Mouse (Mus musculus) MEL (cell line): ENCODE results near the gene Cldn3. TPM values are rescaled to one million over a fixed set of nuclear protein-coding genes. Genes with fewer than 3 reads are reported as not detected.

Experiments
- DNase-seq: peaks from one replicate; pipeline ENCODE4 v3.0.0; 2011; ENCODE audit warnings: low read depth, low spot score
- H3K27ac ChIP-seq: 2 replicates; pipeline ENCODE4 v1.5.1; 2012; ENCODE audit warnings: low read depth, mild to moderate bottlenecking, control low read depth, low read length, moderate library complexity; ENCODE audit not compliant: control insufficient read depth
- H3K27me3 ChIP-seq, 2 experiments: fragments of 150-350 bp in 1 of 2; sonication (generic) in 1 of 2; 2 replicates each; pipeline ENCODE4 v1.6.1; 2012; ENCODE audit warnings: low read length in 2 of 2, mild to moderate bottlenecking in 2 of 2, improper control_type of control experiment in 1 of 2, moderate library complexity in 1 of 2; ENCODE audit not compliant: insufficient read depth in 2 of 2, control insufficient read depth in 1 of 2
- H3K36me3 ChIP-seq, 2 experiments: 2 replicates each; pipeline ENCODE4 v1.6.1; 2012 to 2014; ENCODE audit warnings: low read length in 2 of 2, improper control_type of control experiment in 1 of 2, inconsistent platforms in 1 of 2, mild to moderate bottlenecking in 1 of 2; ENCODE audit not compliant: insufficient read depth in 2 of 2, control insufficient read depth in 1 of 2
- H3K4me1 ChIP-seq, 2 experiments: fragments of 150-350 bp in 1 of 2; sonication (generic) in 1 of 2; 2 replicates each; pipeline ENCODE4 v1.6.1; 2012; ENCODE audit warnings: low read length in 2 of 2, improper control_type of control experiment in 1 of 2, mild to moderate bottlenecking in 1 of 2; ENCODE audit not compliant: insufficient read depth in 2 of 2, control insufficient read depth in 1 of 2
- H3K4me3 ChIP-seq, 2 experiments: fragments of 150-350 bp in 1 of 2; sonication (generic) in 1 of 2; 2 replicates each; pipeline ENCODE4 v1.5.1; 2012; ENCODE audit warnings: low read depth in 2 of 2, low read length in 2 of 2, mild to moderate bottlenecking in 2 of 2, moderate library complexity in 2 of 2, control low read depth in 1 of 2, improper control_type of control experiment in 1 of 2; ENCODE audit not compliant: control insufficient read depth in 1 of 2, insufficient read depth in 1 of 2
- H3K79me2 ChIP-seq: 2 replicates; pipeline ENCODE4 v1.6.1; 2012; ENCODE audit warnings: mild to moderate bottlenecking, low read length, moderate library complexity; ENCODE audit not compliant: control insufficient read depth, poor library complexity, insufficient read depth
- H3K9ac ChIP-seq: 2 replicates; pipeline ENCODE4 v1.6.1; 2012; ENCODE audit warnings: low read depth, mild to moderate bottlenecking, control low read depth, low read length, moderate library complexity; ENCODE audit not compliant: control insufficient read depth, poor library complexity, severe bottlenecking
- H3K9me3 ChIP-seq: fragments of 150-350 bp; sonication (generic); replicated peaks from 2 replicates; pipeline ENCODE4 v1.6.1; 2012; ENCODE audit warnings: mild to moderate bottlenecking, low read length, improper control_type of control experiment, moderate library complexity; ENCODE audit not compliant: insufficient read depth
- BHLHE40 ChIP-seq: IDR thresholded peaks from 2 replicates; pipeline ENCODE4 v1.6.1; 2012; ENCODE audit warnings: low read depth, mild to moderate bottlenecking, inconsistent platforms, low read length, improper control_type of control experiment, borderline replicate concordance
- CHD1 ChIP-seq: IDR thresholded peaks from 2 replicates; pipeline ENCODE4 v1.6.1; 2012; ENCODE audit warnings: low read depth, mild to moderate bottlenecking, inconsistent platforms, low read length, improper control_type of control experiment
- CHD2 ChIP-seq: IDR thresholded peaks from 2 replicates; pipeline ENCODE4 v1.6.1; 2011; ENCODE audit warnings: low read length, improper control_type of control experiment
- CTCF ChIP-seq, 3 experiments: IDR thresholded peaks in 2 of 3; conservative IDR thresholded peaks in 1 of 3; 2 replicates each; pipeline ENCODE4 v1.5.1; 2011 to 2012; ENCODE audit warnings: low read length in 3 of 3, low read depth in 2 of 3, mild to moderate bottlenecking in 2 of 3, improper control_type of control experiment in 1 of 3, inconsistent platforms in 1 of 3, mixed read lengths in 1 of 3, moderate library complexity in 1 of 3; ENCODE audit not compliant: control insufficient read depth in 1 of 3, insufficient read depth in 1 of 3, poor library complexity in 1 of 3, severe bottlenecking in 1 of 3
- E2F4 ChIP-seq: IDR thresholded peaks from 2 replicates; pipeline ENCODE4 v1.6.1; 2011; ENCODE audit warnings: low read depth, low read length, improper control_type of control experiment, borderline replicate concordance
- EP300 ChIP-seq, 2 experiments: IDR thresholded peaks; 2 replicates each; pipeline ENCODE4 v1.6.1; 2011; ENCODE audit warnings: improper control_type of control experiment in 2 of 2, low read length in 2 of 2, low read depth in 1 of 2, mild to moderate bottlenecking in 1 of 2
- ETS1 ChIP-seq: IDR thresholded peaks from 2 replicates; pipeline ENCODE4 v1.6.1; 2012; ENCODE audit warnings: low read depth, mild to moderate bottlenecking, inconsistent platforms, low read length, improper control_type of control experiment, moderate library complexity
- GABPA ChIP-seq: IDR thresholded peaks from 2 replicates; pipeline ENCODE4 v1.6.1; 2012; ENCODE audit warnings: low read depth, mild to moderate bottlenecking, inconsistent platforms, low read length, improper control_type of control experiment, moderate library complexity
- GATA1 ChIP-seq: IDR thresholded peaks from 2 replicates; pipeline ENCODE4 v1.6.1; 2011; ENCODE audit warnings: low read depth, low read length, improper control_type of control experiment
- HCFC1 ChIP-seq: IDR thresholded peaks from 2 replicates; pipeline ENCODE4 v1.6.1; 2012; ENCODE audit warnings: low read depth, mild to moderate bottlenecking, inconsistent platforms, low read length, improper control_type of control experiment, moderate library complexity
- JUND ChIP-seq: IDR thresholded peaks from 2 replicates; pipeline ENCODE4 v1.6.1; 2011; ENCODE audit warnings: low read depth, mild to moderate bottlenecking, improper control_type of control experiment, low read length
- KAT2A ChIP-seq: conservative IDR thresholded peaks from 2 replicates; pipeline ENCODE4 v1.6.1; 2012; ENCODE audit warnings: low read depth, low read length, improper control_type of control experiment, inconsistent platforms
- MAFK ChIP-seq: IDR thresholded peaks from 2 replicates; pipeline ENCODE4 v1.6.1; 2011; ENCODE audit warnings: low read depth, mild to moderate bottlenecking, low read length, improper control_type of control experiment, borderline replicate concordance
- MAX ChIP-seq: IDR thresholded peaks from 2 replicates; pipeline ENCODE4 v1.6.1; 2011; ENCODE audit warnings: low read length, improper control_type of control experiment
- MAZ ChIP-seq: IDR thresholded peaks from 2 replicates; pipeline ENCODE4 v1.6.1; 2012; ENCODE audit warnings: low read depth, mild to moderate bottlenecking, inconsistent platforms, low read length, improper control_type of control experiment
- MEF2A ChIP-seq: IDR thresholded peaks from 2 replicates; pipeline ENCODE4 v1.6.1; 2014; ENCODE audit warnings: low read depth, mild to moderate bottlenecking, inconsistent platforms, low read length, improper control_type of control experiment; ENCODE audit not compliant: poor library complexity, insufficient replicate concordance, severe bottlenecking; ENCODE audit errors: extremely low read depth
- MXI1 ChIP-seq: IDR thresholded peaks from 2 replicates; pipeline ENCODE4 v1.6.1; 2011; ENCODE audit warnings: mild to moderate bottlenecking, low read depth, low read length, improper control_type of control experiment
- MYB ChIP-seq: IDR thresholded peaks from 2 replicates; pipeline ENCODE4 v1.6.1; 2011; ENCODE audit warnings: mild to moderate bottlenecking, low read depth, low read length, improper control_type of control experiment
- MYC ChIP-seq: IDR thresholded peaks from 2 replicates; pipeline ENCODE4 v1.6.1; 2011; ENCODE audit warnings: low read depth, mild to moderate bottlenecking, low read length, improper control_type of control experiment, moderate library complexity
- NELFE ChIP-seq: IDR thresholded peaks from 2 replicates; pipeline ENCODE4 v1.6.1; 2011; ENCODE audit warnings: low read depth, low read length, improper control_type of control experiment
- NRF1 ChIP-seq: IDR thresholded peaks from 2 replicates; pipeline ENCODE4 v1.6.1; 2014; ENCODE audit warnings: low read depth, mild to moderate bottlenecking, inconsistent platforms, low read length, improper control_type of control experiment, moderate library complexity; ENCODE audit not compliant: poor library complexity, insufficient read depth, severe bottlenecking
- POLR2A ChIP-seq, 2 experiments: IDR thresholded peaks; 2 replicates each; pipeline ENCODE4 v1.6.1; 2011 to 2012; ENCODE audit warnings: low read length in 2 of 2, mild to moderate bottlenecking in 2 of 2, control low read depth in 1 of 2, improper control_type of control experiment in 1 of 2, low read depth in 1 of 2, moderate library complexity in 1 of 2; ENCODE audit not compliant: control insufficient read depth in 1 of 2, insufficient read depth in 1 of 2, poor library complexity in 1 of 2
- POLR2AphosphoS2 ChIP-seq: IDR thresholded peaks from 2 replicates; pipeline ENCODE4 v1.6.1; 2011; ENCODE audit warnings: low read length, improper control_type of control experiment
- POLR2AphosphoS5 ChIP-seq: IDR thresholded peaks from 2 replicates; pipeline ENCODE4 v1.6.1; 2012; ENCODE audit warnings: low read depth, borderline replicate concordance, mild to moderate bottlenecking, inconsistent platforms, low read length, moderate library complexity, mixed read lengths
- RAD21 ChIP-seq: IDR thresholded peaks from 2 replicates; pipeline ENCODE4 v1.6.1; 2011; ENCODE audit warnings: mild to moderate bottlenecking, low read depth, low read length, improper control_type of control experiment
- RCOR1 ChIP-seq: IDR thresholded peaks from 2 replicates; pipeline ENCODE4 v1.6.1; 2012; ENCODE audit warnings: low read depth, mild to moderate bottlenecking, inconsistent platforms, low read length, improper control_type of control experiment
- SIN3A ChIP-seq: IDR thresholded peaks from 2 replicates; pipeline ENCODE4 v1.6.1; 2012; ENCODE audit warnings: low read length, improper control_type of control experiment, inconsistent platforms
- SMC3 ChIP-seq: IDR thresholded peaks from 2 replicates; pipeline ENCODE4 v1.6.1; 2011; ENCODE audit warnings: low read depth, low read length, improper control_type of control experiment
- TAL1 ChIP-seq: IDR thresholded peaks from 2 replicates; pipeline ENCODE4 v1.6.1; 2012; ENCODE audit warnings: mild to moderate bottlenecking, inconsistent platforms, low read length, moderate library complexity, mixed read lengths
- TBP ChIP-seq: IDR thresholded peaks from 2 replicates; pipeline ENCODE4 v1.8.0; 2011; ENCODE audit warnings: low read depth, low read length, improper control_type of control experiment
- TCF12 ChIP-seq: IDR thresholded peaks from 2 replicates; pipeline ENCODE4 v1.6.1; 2014; ENCODE audit warnings: low read depth, mild to moderate bottlenecking, inconsistent platforms, low read length, improper control_type of control experiment, moderate library complexity
- UBTF ChIP-seq: IDR thresholded peaks from 2 replicates; pipeline ENCODE4 v1.6.1; 2012; ENCODE audit warnings: low read depth, mild to moderate bottlenecking, inconsistent platforms, low read length, improper control_type of control experiment, moderate library complexity, borderline replicate concordance; ENCODE audit not compliant: insufficient read depth
- USF1 ChIP-seq: IDR thresholded peaks from 2 replicates; pipeline ENCODE4 v1.6.1; 2014; ENCODE audit warnings: low read depth, mild to moderate bottlenecking, inconsistent platforms, low read length, improper control_type of control experiment, moderate library complexity
- ZMIZ1 ChIP-seq: IDR thresholded peaks from 2 replicates; pipeline ENCODE4 v1.6.1; 2012; ENCODE audit warnings: low read depth, mild to moderate bottlenecking, inconsistent platforms, low read length, improper control_type of control experiment, moderate library complexity
- ZNF384 ChIP-seq: IDR thresholded peaks from 2 replicates; pipeline ENCODE4 v1.6.1; 2012; ENCODE audit warnings: low read depth, mild to moderate bottlenecking, inconsistent platforms, low read length, improper control_type of control experiment
- polyA plus RNA-seq, 2 experiments: library from polyadenylated mRNA; stranded (reverse) in 1 of 2; unstranded in 1 of 2; fragments of >175 nt in 1 of 2; fragments of >200 nt in 1 of 2; gene quantifications; 2 replicates each; pipeline versions ENCODE4 v1.2.1 to v1.2.4; 2012; ENCODE audit warnings: low replicate concordance in 2 of 2, low read depth in 1 of 2; ENCODE audit not compliant: insufficient read length in 2 of 2, insufficient read depth in 1 of 2, missing spikeins in 1 of 2
- total RNA-seq: library from RNA; depleted of rRNA; stranded (reverse); fragments of 300-350 nt; gene quantifications from 2 replicates; pipeline ENCODE4 v1.2.3, GENCODE M21; 2012

Gene Cldn3
- total and polyA plus RNA-seq, 3 experiments = 1.1 TPM; not detected in 2

DNA sequence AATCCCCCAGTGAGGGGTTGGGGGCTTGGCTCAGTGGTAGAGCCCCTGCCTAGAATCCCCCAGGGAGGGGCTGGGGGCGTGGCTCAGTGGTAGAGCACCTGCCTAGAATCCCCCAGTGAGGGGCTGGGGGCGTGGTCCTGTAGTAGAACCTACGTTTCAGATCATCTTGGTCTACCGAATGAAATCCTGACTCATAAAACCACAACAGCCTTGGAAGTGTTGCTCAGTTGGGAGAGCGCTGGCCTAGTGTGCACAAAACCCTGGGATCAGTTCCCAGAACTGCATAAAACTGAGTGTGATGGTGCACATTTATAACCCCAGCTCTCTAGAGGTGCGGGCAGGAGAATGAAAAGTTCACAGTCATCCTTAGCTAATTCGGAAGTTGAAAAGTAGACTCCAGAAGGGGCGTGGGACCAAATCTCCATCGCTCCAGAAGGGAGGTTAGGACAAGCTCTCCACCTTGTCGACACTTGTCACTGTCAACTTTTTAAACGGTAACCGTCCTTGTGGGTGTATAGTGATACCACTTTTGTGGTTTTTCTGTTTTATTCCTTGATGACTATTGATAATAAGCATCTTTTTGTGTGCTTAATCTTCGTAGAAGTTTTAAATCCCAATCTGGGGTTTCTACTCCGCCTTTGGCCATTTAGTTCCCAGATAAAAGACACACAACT is 9.3 kb upstream of the Cldn3 start:
- Histone ChIP-seq H3K27me3 (no peaks in the 10 kb centered on the region), H3K4me3 (peak overlapping the region; percentile 24 to 46), H3K9ac (peak overlapping the region; percentile 32), H3K4me1 (peaks cover 13 to 50% of the 10 kb centered on the region in 2 experiments), H3K27ac (peak overlapping the region; percentile 71), H3K79me2 (0 out of 2 replicates have a peak, but pooled peaks cover 2% of the 10 kb centered on the region), H3K36me3 (peaks cover 0 to 37% of the 10 kb centered on the region in 2 experiments; a peak in 2 of 4 replicates), H3K9me3 (no peaks in the 10 kb centered on the region)
- peak; percentile 72 for DNase-seq
- TF ChIP-seq MEF2A (no peak), HCFC1 (no peak), RCOR1 (no peak; the same call in 1 of the 2 replicates), CHD2 (no peak), MAZ (no peak), ETS1 (peak; percentile 73), POLR2A (IDR thresholded peaks at IDR 0.05; ENCODE audit: control insufficient read depth in 1 of 2, insufficient read depth in 1 of 2, low read depth in 1 of 2, low read length in 2 of 2, poor library complexity in 1 of 2) (no peak), BHLHE40 (no peak), ZMIZ1 (no peak), MYC (no peak), RAD21 (no peak), SMC3 (no peak), GABPA (no peak), CTCF (IDR thresholded peaks at IDR 0.05 in 2 of 3, conservative IDR thresholded peaks at IDR 0.05 in 1 of 3; ENCODE audit: control insufficient read depth in 1 of 3, insufficient read depth in 1 of 3, low read depth in 2 of 3, low read length in 3 of 3, poor library complexity in 1 of 3, severe bottlenecking in 1 of 3) (no peak), POLR2AphosphoS2 (no peak), MXI1 (no peak), TCF12 (peak; percentile 68), POLR2AphosphoS5 (no peak), E2F4 (no peak), EP300 (IDR thresholded peaks at IDR 0.05; ENCODE audit: low read depth in 1 of 2, low read length in 2 of 2) (peak; percentile 81 to 93), CHD1 (no peak), ZNF384 (no peak), GATA1 (peak; percentile 70), NRF1 (no peak), UBTF (no peak), NELFE (no peak; the same call in 1 of the 2 replicates), KAT2A (no peak), MAX (no peak), SIN3A (peak; percentile 25), MAFK (no peak; the same call in 1 of the 2 replicates), USF1 (no peak), JUND (no peak), MYB (peak; percentile 88), TBP (no peak), TAL1 (peak; percentile 45)
